Mouse (Mus musculus) lung, embryonic 14.5 days (tissue): ENCODE results near the gene Gm29094. TPM values are rescaled to one million over a fixed set of nuclear protein-coding genes. Genes with fewer than 3 reads are reported as not detected.
"Not testable (repeated sequence)": the region's sequence is repeated elsewhere in the genome, so short reads cannot be mapped to it uniquely, and the experiment has no call there.

ENCODE experiments used
- ATAC-seq: fragments of 200-750 bp; cut with Nextera tagmentation; 2 replicates; pipeline ENCODE4 v1.8.0; 2017; ENCODE audit warnings: mild to moderate bottlenecking, moderate TSS enrichment, moderate library complexity; ENCODE audit not compliant: insufficient read depth
- DNase-seq: peaks from one replicate; pipeline ENCODE4 v3.0.0-alpha.2; 2015
- H3K27ac ChIP-seq: fragments of 300-500 bp; sonication (generic); 2 replicates; pipeline ENCODE4 v1.5.1; 2014; ENCODE audit warnings: low read depth, mild to moderate bottlenecking, moderate library complexity
- H3K27me3 ChIP-seq: fragments of 300-500 bp; sonication (generic); 2 replicates; pipeline ENCODE4 v1.6.1; 2014; ENCODE audit warnings: low read length, control low read depth; ENCODE audit not compliant: insufficient read depth
- H3K36me3 ChIP-seq: fragments of 300-500 bp; sonication (generic); 2 replicates; pipeline ENCODE4 v1.6.1; 2014; ENCODE audit warnings: control low read depth; ENCODE audit not compliant: insufficient read depth
- H3K4me1 ChIP-seq: fragments of 300-500 bp; sonication (generic); 2 replicates; pipeline ENCODE4 v1.6.1; 2014; ENCODE audit warnings: antibody characterized with exemption, control low read depth; ENCODE audit not compliant: insufficient read depth
- H3K4me2 ChIP-seq: fragments of 300-500 bp; sonication (generic); 2 replicates; pipeline ENCODE4 v1.6.1; 2014; ENCODE audit warnings: mild to moderate bottlenecking
- H3K4me3 ChIP-seq: fragments of 300-500 bp; sonication (generic); 2 replicates; pipeline ENCODE4 v1.5.1; 2014; ENCODE audit warnings: low read depth, low read length
- H3K9ac ChIP-seq: fragments of 300-500 bp; sonication (generic); 2 replicates; pipeline ENCODE4 v1.6.1; 2014
- H3K9me3 ChIP-seq: fragments of 300-500 bp; sonication (generic); 2 replicates; pipeline ENCODE4 v1.6.1; 2016; ENCODE audit warnings: low read depth, low read length, control low read depth
- CTCF ChIP-seq: IDR thresholded peaks from 2 replicates; pipeline ENCODE4 v1.5.1; 2016; ENCODE audit warnings: antibody characterized with exemption, low read depth
- WGBS: fragments of 180-500 bp; shearing (Covaris S2); extraction: QIAGEN DNeasy Blood & Tissue Kit; methylation state at CpG from one replicate; pipeline ENCODE4 v1.1.7; 2014; 5-methylcytosine and 5-hydroxymethylcytosine counted together
- polyA plus RNA-seq: library from polyadenylated mRNA; unstranded; fragments of >200 nt; fragmentation: Nextera tagmentation; extraction: Ambion mirVana; gene quantifications from 2 replicates; pipeline ENCODE4 v1.2.1, GENCODE M21; 2014

Gm29094 gene
- polyA plus RNA-seq: 2.0 TPM in 1 of 2 replicates, not detected in the other

DNA sequence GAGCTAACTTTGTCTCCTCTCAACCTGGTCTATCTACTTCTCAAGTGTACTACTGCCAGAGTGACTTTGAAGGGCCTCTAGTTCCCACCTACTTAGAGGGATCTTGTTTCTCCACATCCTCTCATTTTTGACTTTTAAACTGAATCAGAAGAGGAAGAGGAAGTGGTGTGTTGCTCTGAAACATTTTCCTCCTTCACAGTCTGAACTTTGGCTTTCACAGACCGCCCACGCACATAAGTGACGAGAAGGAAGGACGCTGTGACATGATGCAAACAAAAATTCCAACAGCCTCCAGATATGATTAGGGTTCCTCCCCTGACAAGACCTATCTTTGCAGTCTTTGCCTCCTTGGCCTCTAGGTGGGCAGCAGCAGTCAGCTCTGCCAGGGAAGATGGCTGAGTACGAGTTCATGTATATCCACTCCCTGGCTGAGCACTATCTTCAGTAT, at the start of gene Gm29094, which contains the start of gene Bcl2a1b:
TSS of gene Gm29094 (plus strand) at position 411 of the 448 bp plus-strand sequence.
TSS of gene Bcl2a1b (plus strand) at position 241 of the 448 bp plus-strand sequence.
- 62% methylated on average over 5 of the region's 5 CpGs for WGBS
- not testable (repeated sequence) for H3K4me1 ChIP-seq, H3K27ac ChIP-seq, H3K27me3 ChIP-seq, H3K9ac ChIP-seq, H3K9me3 ChIP-seq, H3K4me2 ChIP-seq, DNase-seq, H3K4me3 ChIP-seq, H3K36me3 ChIP-seq
- ATAC-seq: 0 out of 2 replicates have a peak, but pooled peaks have one; percentile 18

- not testable (repeated sequence) for H3K4me2 ChIP-seq, H3K4me1 ChIP-seq
These were observed 26.6 kb upstream of the Gm29094 start for GRCm38 (mm10) chr9:89172539-89172938.

GRCm38 (mm10) chr9:89178833-89179232, 20.3 kb upstream of the Gm29094 start:
- not testable (repeated sequence) for H3K27ac ChIP-seq, H3K4me2 ChIP-seq, H3K36me3 ChIP-seq, H3K4me1 ChIP-seq, ATAC-seq, H3K27me3 ChIP-seq, H3K9me3 ChIP-seq, H3K4me3 ChIP-seq, H3K9ac ChIP-seq
- WGBS: 30% methylated on average over 2 of the region's 3 CpGs
- peak; percentile 53 for DNase-seq
- peak; percentile 52 for TF ChIP-seq CTCF

More at GRCm38 (mm10) chr9:89172539-89172938, 26.6 kb upstream of the Gm29094 start:
- not testable (repeated sequence) for H3K27ac ChIP-seq, H3K9me3 ChIP-seq, H3K9ac ChIP-seq, ATAC-seq, H3K36me3 ChIP-seq, DNase-seq, H3K27me3 ChIP-seq, H3K4me3 ChIP-seq

GRCm38 (mm10) chr9:89179469-89179868, 19.7 kb upstream of the Gm29094 start:
- not testable (repeated sequence) for H3K36me3 ChIP-seq, H3K4me3 ChIP-seq, H3K27me3 ChIP-seq, DNase-seq, H3K27ac ChIP-seq, H3K4me2 ChIP-seq, H3K9ac ChIP-seq, H3K9me3 ChIP-seq, ATAC-seq, H3K4me1 ChIP-seq
- WGBS: 71% methylated on average over 2 of the region's 4 CpGs

GRCm38 (mm10) chr9:89187006-89187405, 12.2 kb upstream of the Gm29094 start:
- WGBS: 75% methylated on average over 15 of the region's 15 CpGs
- H3K4me1 ChIP-seq, DNase-seq, H3K9me3 ChIP-seq, ATAC-seq, H3K9ac ChIP-seq, H3K4me3 ChIP-seq, H3K27me3 ChIP-seq, H3K4me2 ChIP-seq, H3K36me3 ChIP-seq, H3K27ac ChIP-seq: not testable (repeated sequence)

- H3K9me3 ChIP-seq, DNase-seq, H3K27me3 ChIP-seq, H3K9ac ChIP-seq, H3K27ac ChIP-seq, H3K4me3 ChIP-seq, H3K4me2 ChIP-seq, H3K36me3 ChIP-seq, ATAC-seq, H3K4me1 ChIP-seq: not testable (repeated sequence)
These were observed 3.7 kb upstream of the Gm29094 start for GRCm38 (mm10) chr9:89195483-89195882.

DNA sequence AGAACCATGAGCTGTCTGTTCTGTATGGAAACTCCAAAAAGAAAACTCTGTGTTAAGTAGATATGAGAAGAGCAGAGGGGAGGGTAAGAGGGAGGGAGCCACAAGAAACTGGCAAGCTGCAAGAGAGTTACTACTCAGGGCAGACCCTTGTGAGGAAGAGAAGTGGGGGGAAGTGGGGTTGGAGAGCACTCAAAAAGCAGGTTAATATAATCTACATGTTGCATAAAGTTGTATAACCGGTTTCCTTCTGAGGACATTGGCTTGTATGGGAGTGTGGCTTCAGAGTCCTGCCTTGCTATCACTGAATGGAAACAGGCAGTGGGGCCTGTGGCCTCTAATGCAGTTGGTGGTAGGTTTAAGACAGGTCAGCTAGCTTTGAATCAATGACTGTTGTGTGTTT, 1.7 kb upstream of the Gm29094 start:
- DNase-seq: peak; percentile 56
- H3K9ac ChIP-seq, H3K27ac ChIP-seq, H3K27me3 ChIP-seq, H3K4me3 ChIP-seq, H3K9me3 ChIP-seq, H3K4me2 ChIP-seq, H3K4me1 ChIP-seq, H3K36me3 ChIP-seq: not testable (repeated sequence)
- no CpG with 5 or more reads among the region's 1 CpGs for WGBS
- peak; percentile 97 for ATAC-seq

- not testable (repeated sequence) for ATAC-seq, H3K27me3 ChIP-seq, H3K9me3 ChIP-seq, H3K4me3 ChIP-seq, H3K4me2 ChIP-seq, DNase-seq, H3K4me1 ChIP-seq, H3K9ac ChIP-seq, H3K27ac ChIP-seq, H3K36me3 ChIP-seq
- WGBS: 68% methylated on average over 3 of the region's 3 CpGs
These were observed 830 bp upstream of the Gm29094 start for GRCm38 (mm10) chr9:89198349-89198748.

GRCm38 (mm10) chr9:89202256-89202655, 3.1 kb downstream of the Gm29094 start:
- not testable (repeated sequence) for H3K27ac ChIP-seq, ATAC-seq, H3K9me3 ChIP-seq, H3K4me1 ChIP-seq, H3K9ac ChIP-seq, H3K4me3 ChIP-seq, H3K4me2 ChIP-seq, DNase-seq, H3K27me3 ChIP-seq, H3K36me3 ChIP-seq

GRCm38 (mm10) chr9:89208939-89209338, 9.8 kb downstream of the Gm29094 start:
- not testable (repeated sequence) for H3K27ac ChIP-seq, H3K4me3 ChIP-seq, DNase-seq, H3K4me1 ChIP-seq, ATAC-seq, H3K27me3 ChIP-seq, H3K36me3 ChIP-seq, H3K9me3 ChIP-seq, H3K9ac ChIP-seq, H3K4me2 ChIP-seq
- 60% methylated on average over 1 of the region's 1 CpGs for WGBS
